Mouse (Mus musculus): ENCODE data around the gene Hivep2. TPM values are rescaled to one million over a fixed set of nuclear protein-coding genes. Genes with fewer than 3 reads are reported as not detected.

Hivep2 gene
- polyA plus RNA-seq, 1 experiment from 2014 or later: 3.8 TPM

GRCm38 (mm10) chr10:13974472-13974871 is 8.6 kb downstream of the Hivep2 start:
- 22% methylated on average over 7 of the region's 7 CpGs for WGBS
- H3K4me2 ChIP-seq: peak overlapping the region; percentile 50

GRCm38 (mm10) chr10:13975861-13976260 is 10.0 kb downstream of the Hivep2 start:
- H3K27ac ChIP-seq (replicated peaks): peak overlapping the region; percentile 70

More at GRCm38 (mm10) chr10:13974472-13974871, 8.6 kb downstream of the Hivep2 start:
- H3K36me3 ChIP-seq: no peaks in the 10 kb centered on the region
- H3K4me3 ChIP-seq: no peak overlapping the region
- H3K4me1 ChIP-seq: peaks cover 59% of the 10 kb centered on the region
- H3K27me3 ChIP-seq (replicated peaks): no peaks in the 10 kb centered on the region
- peak overlapping the region; percentile 62; the same call in 1 of the 2 replicates for H3K27ac ChIP-seq (replicated peaks)
- peak overlapping the region; percentile 33 for H3K9ac ChIP-seq
- no peaks in the 10 kb centered on the region for H3K9me3 ChIP-seq
- no peak for ATAC-seq (ENCODE audit: extremely low read depth, insufficient number of reproducible peaks, low FRiP score, low TSS enrichment)

GRCm38 (mm10) chr10:13976267-13976666 is 10.4 kb downstream of the Hivep2 start:
- Histone ChIP-seq H3K27ac (replicated peaks) (peak overlapping the region; percentile 70), H3K9me3 (no peaks in the 10 kb centered on the region), H3K4me2 (peak overlapping the region; percentile 48), H3K9ac (peak overlapping the region; percentile 59; the same call in 1 of the 2 replicates), H3K36me3 (0 out of 2 replicates have a peak, but pooled peaks cover 4% of the 10 kb centered on the region), H3K27me3 (replicated peaks) (no peaks in the 10 kb centered on the region), H3K4me3 (no peak overlapping the region), H3K4me1 (peaks cover 56% of the 10 kb centered on the region)
- ATAC-seq (ENCODE audit: extremely low read depth, insufficient number of reproducible peaks, low FRiP score, low TSS enrichment): no peak
- WGBS: 49% methylated on average over 6 of the region's 6 CpGs

More at GRCm38 (mm10) chr10:13975861-13976260, 10.0 kb downstream of the Hivep2 start:
- Histone ChIP-seq H3K36me3 (0 out of 2 replicates have a peak, but pooled peaks cover 4% of the 10 kb centered on the region), H3K4me3 (no peak overlapping the region), H3K4me1 (peaks cover 56% of the 10 kb centered on the region), H3K9ac (no peak overlapping the region), H3K4me2 (peak overlapping the region; percentile 48), H3K9me3 (no peaks in the 10 kb centered on the region), H3K27me3 (replicated peaks) (no peaks in the 10 kb centered on the region)
- ATAC-seq (ENCODE audit: extremely low read depth, insufficient number of reproducible peaks, low FRiP score, low TSS enrichment): no peak
- WGBS: 54% methylated on average over 4 of the region's 4 CpGs

- Histone ChIP-seq H3K27me3 (replicated peaks) (no peaks in the 10 kb centered on the region), H3K4me2 (peak overlapping the region; percentile 79), H3K4me1 (peaks cover 42% of the 10 kb centered on the region), H3K9ac (peak overlapping the region; percentile 82), H3K36me3 (0 out of 2 replicates have a peak, but pooled peaks cover 4% of the 10 kb centered on the region), H3K9me3 (no peaks in the 10 kb centered on the region), H3K27ac (replicated peaks) (peak overlapping the region; percentile 95), H3K4me3 (peak overlapping the region; percentile 66)
- 59% methylated on average over 6 of the region's 6 CpGs for WGBS
- ATAC-seq (ENCODE audit: extremely low read depth, insufficient number of reproducible peaks, low FRiP score, low TSS enrichment): no peak
Measured at GRCm38 (mm10) chr10:13982271-13982670, 16.4 kb downstream of the Hivep2 start.

GRCm38 (mm10) chr10:13982769-13983381 is 17.0 kb downstream of the Hivep2 start:
- Histone ChIP-seq H3K9me3 (no peaks in the 10 kb centered on the region), H3K27ac (replicated peaks) (peak overlapping the region; percentile 95), H3K4me3 (peak overlapping the region; percentile 66), H3K4me2 (peak overlapping the region; percentile 79), H3K36me3 (0 out of 2 replicates have a peak, but pooled peaks cover 4% of the 10 kb centered on the region), H3K9ac (peak overlapping the region; percentile 82), H3K27me3 (replicated peaks) (no peaks in the 10 kb centered on the region), H3K4me1 (peaks cover 40% of the 10 kb centered on the region)
- WGBS: under 1% methylated on average over 34 of the region's 34 CpGs
- peak; percentile 63 for ATAC-seq (ENCODE audit: extremely low read depth, insufficient number of reproducible peaks, low FRiP score, low TSS enrichment)

GRCm38 (mm10) chr10:13983631-13984030 is 17.8 kb downstream of the Hivep2 start:
- Histone ChIP-seq H3K27me3 (replicated peaks) (no peaks in the 10 kb centered on the region), H3K4me1 (peaks cover 38% of the 10 kb centered on the region), H3K36me3 (0 out of 2 replicates have a peak, but pooled peaks cover 4% of the 10 kb centered on the region), H3K4me2 (peak overlapping the region; percentile 79), H3K27ac (replicated peaks) (peak overlapping the region; percentile 95), H3K4me3 (peak overlapping the region; percentile 66; the same call in 1 of the 2 replicates), H3K9ac (no peak overlapping the region), H3K9me3 (no peaks in the 10 kb centered on the region)
- no peak for ATAC-seq (ENCODE audit: extremely low read depth, insufficient number of reproducible peaks, low FRiP score, low TSS enrichment)
- 61% methylated on average over 12 of the region's 12 CpGs for WGBS

- Histone ChIP-seq H3K27ac (replicated peaks) (peak overlapping the region; percentile 95; the same call in 1 of the 2 replicates), H3K9ac (no peak overlapping the region), H3K36me3 (0 out of 2 replicates have a peak, but pooled peaks cover 4% of the 10 kb centered on the region), H3K27me3 (replicated peaks) (no peaks in the 10 kb centered on the region), H3K4me1 (peaks cover 32% of the 10 kb centered on the region), H3K4me3 (no peak overlapping the region), H3K4me2 (no peak overlapping the region), H3K9me3 (no peaks in the 10 kb centered on the region)
- no peak for ATAC-seq (ENCODE audit: extremely low read depth, insufficient number of reproducible peaks, low FRiP score, low TSS enrichment)
Measured at GRCm38 (mm10) chr10:13984233-13984632, 18.4 kb downstream of the Hivep2 start.

GRCm38 (mm10) chr10:13986539-13986938 is 20.7 kb downstream of the Hivep2 start:
- WGBS: 87% methylated on average over 2 of the region's 2 CpGs
- Histone ChIP-seq H3K9ac (no peak overlapping the region), H3K4me2 (no peak overlapping the region), H3K36me3 (no peaks in the 10 kb centered on the region), H3K4me3 (no peak overlapping the region), H3K9me3 (no peaks in the 10 kb centered on the region), H3K27ac (replicated peaks) (no peak overlapping the region), H3K4me1 (peaks cover 45% of the 10 kb centered on the region), H3K27me3 (replicated peaks) (no peaks in the 10 kb centered on the region)
- no peak for ATAC-seq (ENCODE audit: extremely low read depth, insufficient number of reproducible peaks, low FRiP score, low TSS enrichment)

GRCm38 (mm10) chr10:13987336-13987735 is 21.5 kb downstream of the Hivep2 start:
- Histone ChIP-seq H3K4me1 (peaks cover 43% of the 10 kb centered on the region), H3K9me3 (no peaks in the 10 kb centered on the region), H3K4me3 (no peak overlapping the region), H3K9ac (no peak overlapping the region), H3K27ac (replicated peaks) (no peak overlapping the region), H3K27me3 (replicated peaks) (no peaks in the 10 kb centered on the region), H3K36me3 (no peaks in the 10 kb centered on the region), H3K4me2 (no peak overlapping the region)
- 54% methylated on average over 3 of the region's 3 CpGs for WGBS
- no peak for ATAC-seq (ENCODE audit: extremely low read depth, insufficient number of reproducible peaks, low FRiP score, low TSS enrichment)

GRCm38 (mm10) chr10:13988280-13988679 is 22.4 kb downstream of the Hivep2 start:
- 63% methylated on average over 9 of the region's 9 CpGs for WGBS

GRCm38 (mm10) chr10:13988757-13989156 is 22.9 kb downstream of the Hivep2 start:
- no peaks in the 10 kb centered on the region for H3K36me3 ChIP-seq
- H3K9me3 ChIP-seq: no peaks in the 10 kb centered on the region
- ATAC-seq (ENCODE audit: extremely low read depth, insufficient number of reproducible peaks, low FRiP score, low TSS enrichment): no peak
- no peak overlapping the region for H3K4me3 ChIP-seq
- no peak overlapping the region for H3K27ac ChIP-seq (replicated peaks)
- 93% methylated on average over 4 of the region's 4 CpGs for WGBS
- H3K9ac ChIP-seq: no peak overlapping the region
- H3K4me2 ChIP-seq: no peak overlapping the region
- no peaks in the 10 kb centered on the region for H3K27me3 ChIP-seq (replicated peaks)
- H3K4me1 ChIP-seq: peaks cover 32% of the 10 kb centered on the region

More at GRCm38 (mm10) chr10:13988280-13988679, 22.4 kb downstream of the Hivep2 start:
- Histone ChIP-seq H3K36me3 (no peaks in the 10 kb centered on the region), H3K4me1 (peaks cover 37% of the 10 kb centered on the region), H3K27ac (replicated peaks) (no peak overlapping the region), H3K4me3 (no peak overlapping the region), H3K9me3 (no peaks in the 10 kb centered on the region), H3K9ac (no peak overlapping the region), H3K4me2 (no peak overlapping the region), H3K27me3 (replicated peaks) (no peaks in the 10 kb centered on the region)
- no peak for ATAC-seq (ENCODE audit: extremely low read depth, insufficient number of reproducible peaks, low FRiP score, low TSS enrichment)

- H3K4me1 ChIP-seq: peaks cover 24% of the 10 kb centered on the region
- H3K36me3 ChIP-seq: no peaks in the 10 kb centered on the region
- no peak for ATAC-seq (ENCODE audit: extremely low read depth, insufficient number of reproducible peaks, low FRiP score, low TSS enrichment)
- no peak overlapping the region for H3K4me3 ChIP-seq
- H3K27ac ChIP-seq (replicated peaks): peak overlapping the region; percentile 20; the same call in 1 of the 2 replicates
- no peaks in the 10 kb centered on the region for H3K9me3 ChIP-seq
- no peak overlapping the region for H3K4me2 ChIP-seq
- H3K9ac ChIP-seq: no peak overlapping the region
- 33% methylated on average over 2 of the region's 2 CpGs for WGBS
- no peaks in the 10 kb centered on the region for H3K27me3 ChIP-seq (replicated peaks)
Measured at GRCm38 (mm10) chr10:13990842-13991241, 25.0 kb downstream of the Hivep2 start.

Data from heart, embryonic 13.5 days (tissue).